Mouse (Mus musculus) neural tube, embryonic 15.5 days (tissue): ENCODE data around the gene Akap7. TPM values are rescaled to one million over a fixed set of nuclear protein-coding genes. Genes with fewer than 3 reads are reported as not detected.

Experiments used
- ATAC-seq: fragments of 200-750 bp; cut with Nextera tagmentation; 2 replicates; pipeline ENCODE4 v1.8.0; 2017; ENCODE audit warnings: mild to moderate bottlenecking, moderate TSS enrichment, moderate library complexity; ENCODE audit not compliant: low FRiP score
- H3K27ac ChIP-seq: fragments of 300-500 bp; sonication (generic); replicated peaks from 2 replicates; pipeline ENCODE4 v1.5.1; 2015; ENCODE audit warnings: mild to moderate bottlenecking, inconsistent platforms
- H3K27me3 ChIP-seq: fragments of 300-500 bp; sonication (generic); replicated peaks from 2 replicates; pipeline ENCODE4 v1.6.1; 2015; ENCODE audit warnings: inconsistent platforms
- H3K36me3 ChIP-seq: fragments of 300-500 bp; sonication (generic); 2 replicates; pipeline ENCODE4 v1.6.1; 2015; ENCODE audit warnings: inconsistent platforms
- H3K4me1 ChIP-seq: fragments of 300-500 bp; sonication (generic); 2 replicates; pipeline ENCODE4 v1.6.1; 2015; ENCODE audit warnings: inconsistent platforms
- H3K4me2 ChIP-seq: fragments of 300-500 bp; sonication (generic); 2 replicates; pipeline ENCODE4 v1.6.1; 2015; ENCODE audit warnings: inconsistent platforms, mild to moderate bottlenecking, moderate library complexity
- H3K4me3 ChIP-seq: fragments of 300-500 bp; sonication (generic); replicated peaks from 2 replicates; pipeline ENCODE4 v1.5.1; 2015; ENCODE audit warnings: mild to moderate bottlenecking, inconsistent platforms
- H3K9ac ChIP-seq: fragments of 300-500 bp; sonication (generic); replicated peaks from 2 replicates; pipeline ENCODE4 v1.6.1; 2015; ENCODE audit warnings: mild to moderate bottlenecking, inconsistent platforms
- H3K9me3 ChIP-seq: fragments of 300-500 bp; sonication (generic); replicated peaks from 2 replicates; pipeline ENCODE4 v1.6.1; 2016; ENCODE audit warnings: inconsistent platforms
- WGBS: fragments of 180-500 bp; shearing (Covaris S2); methylation state at CpG from one replicate; pipeline ENCODE4 v1.1.7; 2015; ENCODE audit warnings: mixed read lengths; 5-methylcytosine and 5-hydroxymethylcytosine counted together
- polyA plus RNA-seq: library from polyadenylated mRNA; unstranded; fragments of >200 nt; fragmentation: Nextera tagmentation; extraction: Ambion mirVana; gene quantifications from 2 replicates; pipeline ENCODE4 v1.2.1, GENCODE M21; 2015

Akap7 gene
- polyA plus RNA-seq, 1 experiment from 2014 or later: 53.0 TPM

- peak overlapping the region; percentile 73 for H3K4me2 ChIP-seq
- no peaks in the 10 kb centered on the region for H3K36me3 ChIP-seq
- peak overlapping the region; percentile 82 for H3K9ac ChIP-seq
- 0 out of 2 replicates have a peak, but pooled peaks cover 2% of the 10 kb centered on the region for H3K27me3 ChIP-seq
- H3K4me1 ChIP-seq: peaks cover 17% of the 10 kb centered on the region
- peak overlapping the region; percentile 89 for H3K27ac ChIP-seq
- H3K9me3 ChIP-seq: no peaks in the 10 kb centered on the region
- H3K4me3 ChIP-seq: peak overlapping the region; percentile 58
- WGBS: under 1% methylated on average over 74 of the region's 81 CpGs
- peak; percentile 94 for ATAC-seq
Measured at GRCm38 (mm10) chr10:25296657-25297369, 10.9 kb downstream of the Akap7 start.

GRCm38 (mm10) chr10:25296286-25296656 is 11.4 kb downstream of the Akap7 start:
- 43% methylated on average over 8 of the region's 8 CpGs for WGBS
- Histone ChIP-seq H3K4me2 (peak overlapping the region; percentile 73), H3K27ac (peak overlapping the region; percentile 89), H3K4me3 (peak overlapping the region; percentile 58), H3K4me1 (peaks cover 17% of the 10 kb centered on the region), H3K9ac (peak overlapping the region; percentile 82), H3K9me3 (no peaks in the 10 kb centered on the region), H3K36me3 (no peaks in the 10 kb centered on the region), H3K27me3 (0 out of 2 replicates have a peak, but pooled peaks cover 2% of the 10 kb centered on the region)
- ATAC-seq: peak; percentile 6; the same call in 1 of the 2 replicates

GRCm38 (mm10) chr10:25295836-25296235 is 11.8 kb downstream of the Akap7 start:
- WGBS: 81% methylated on average over 9 of the region's 9 CpGs
- H3K9ac ChIP-seq: no peak overlapping the region
- H3K4me3 ChIP-seq: no peak overlapping the region
- no peak overlapping the region for H3K4me2 ChIP-seq
- 0 out of 2 replicates have a peak, but pooled peaks cover 2% of the 10 kb centered on the region for H3K27me3 ChIP-seq
- no peaks in the 10 kb centered on the region for H3K36me3 ChIP-seq
- ATAC-seq: no peak
- no peak overlapping the region for H3K27ac ChIP-seq
- H3K4me1 ChIP-seq: peaks cover 17% of the 10 kb centered on the region
- no peaks in the 10 kb centered on the region for H3K9me3 ChIP-seq

GRCm38 (mm10) chr10:25294999-25295398 is 12.7 kb downstream of the Akap7 start:
- WGBS: 72% methylated on average over 7 of the region's 7 CpGs
- ATAC-seq: no peak
- Histone ChIP-seq H3K4me3 (no peak overlapping the region), H3K27me3 (0 out of 2 replicates have a peak, but pooled peaks cover 2% of the 10 kb centered on the region), H3K4me1 (peaks cover 17% of the 10 kb centered on the region), H3K4me2 (no peak overlapping the region), H3K27ac (no peak overlapping the region), H3K9ac (no peak overlapping the region), H3K9me3 (no peaks in the 10 kb centered on the region), H3K36me3 (no peaks in the 10 kb centered on the region)

GRCm38 (mm10) chr10:25293796-25294195 is 13.9 kb downstream of the Akap7 start:
- H3K9ac ChIP-seq: no peak overlapping the region
- H3K36me3 ChIP-seq: no peaks in the 10 kb centered on the region
- peaks cover 17% of the 10 kb centered on the region for H3K4me1 ChIP-seq
- H3K4me2 ChIP-seq: no peak overlapping the region
- no peak overlapping the region for H3K4me3 ChIP-seq
- no peak for ATAC-seq
- 0 out of 2 replicates have a peak, but pooled peaks cover 2% of the 10 kb centered on the region for H3K27me3 ChIP-seq
- WGBS: 96% methylated on average over 3 of the region's 3 CpGs
- no peak overlapping the region for H3K27ac ChIP-seq
- no peaks in the 10 kb centered on the region for H3K9me3 ChIP-seq

- Histone ChIP-seq H3K27ac (no peak overlapping the region), H3K9ac (no peak overlapping the region), H3K4me3 (no peak overlapping the region), H3K4me1 (no peaks in the 10 kb centered on the region), H3K27me3 (no peaks in the 10 kb centered on the region), H3K36me3 (no peaks in the 10 kb centered on the region), H3K9me3 (no peaks in the 10 kb centered on the region), H3K4me2 (no peak overlapping the region)
- ATAC-seq: no peak
- 86% methylated on average over 4 of the region's 4 CpGs for WGBS
Measured at GRCm38 (mm10) chr10:25291053-25291452, 16.6 kb downstream of the Akap7 start.

GRCm38 (mm10) chr10:25285100-25285811 is 22.4 kb downstream of the Akap7 start:
- Histone ChIP-seq H3K9me3 (no peaks in the 10 kb centered on the region), H3K27me3 (no peaks in the 10 kb centered on the region), H3K36me3 (no peaks in the 10 kb centered on the region), H3K9ac (no peak overlapping the region), H3K4me2 (no peak overlapping the region), H3K4me1 (no peaks in the 10 kb centered on the region), H3K4me3 (no peak overlapping the region), H3K27ac (no peak overlapping the region)
- no peak for ATAC-seq
- 67% methylated on average over 11 of the region's 11 CpGs for WGBS

GRCm38 (mm10) chr10:25284427-25285099 is 23.1 kb downstream of the Akap7 start:
- Histone ChIP-seq H3K27ac (no peak overlapping the region), H3K4me2 (no peak overlapping the region), H3K4me3 (no peak overlapping the region), H3K27me3 (no peaks in the 10 kb centered on the region), H3K9ac (no peak overlapping the region), H3K9me3 (no peaks in the 10 kb centered on the region), H3K36me3 (no peaks in the 10 kb centered on the region), H3K4me1 (no peaks in the 10 kb centered on the region)
- WGBS: 90% methylated on average over 8 of the region's 8 CpGs
- no peak for ATAC-seq

GRCm38 (mm10) chr10:25283397-25283796 is 24.3 kb downstream of the Akap7 start:
- no peak overlapping the region for H3K27ac ChIP-seq
- H3K36me3 ChIP-seq: no peaks in the 10 kb centered on the region
- H3K9me3 ChIP-seq: no peaks in the 10 kb centered on the region
- 79% methylated on average over 7 of the region's 7 CpGs for WGBS
- H3K4me2 ChIP-seq: no peak overlapping the region
- no peak for ATAC-seq
- H3K4me1 ChIP-seq: no peaks in the 10 kb centered on the region
- no peaks in the 10 kb centered on the region for H3K27me3 ChIP-seq
- no peak overlapping the region for H3K4me3 ChIP-seq
- no peak overlapping the region for H3K9ac ChIP-seq

- H3K36me3 ChIP-seq: no peaks in the 10 kb centered on the region
- no peaks in the 10 kb centered on the region for H3K27me3 ChIP-seq
- H3K9me3 ChIP-seq: no peaks in the 10 kb centered on the region
- no peak overlapping the region for H3K4me3 ChIP-seq
- H3K9ac ChIP-seq: no peak overlapping the region
- H3K4me2 ChIP-seq: no peak overlapping the region
- 67% methylated on average over 5 of the region's 5 CpGs for WGBS
- ATAC-seq: no peak
- H3K27ac ChIP-seq: peak overlapping the region; percentile 64
- H3K4me1 ChIP-seq: no peaks in the 10 kb centered on the region
Measured at GRCm38 (mm10) chr10:25280141-25280540, 27.5 kb downstream of the Akap7 start.

- H3K4me2 ChIP-seq: no peak overlapping the region
- no peaks in the 10 kb centered on the region for H3K36me3 ChIP-seq
- no peak for ATAC-seq
- no peak overlapping the region for H3K4me3 ChIP-seq
- no peaks in the 10 kb centered on the region for H3K4me1 ChIP-seq
- WGBS: 46% methylated on average over 3 of the region's 3 CpGs
- H3K27me3 ChIP-seq: no peaks in the 10 kb centered on the region
- H3K27ac ChIP-seq: no peak overlapping the region
- no peaks in the 10 kb centered on the region for H3K9me3 ChIP-seq
- H3K9ac ChIP-seq: no peak overlapping the region
Measured at GRCm38 (mm10) chr10:25279406-25279805, 28.3 kb downstream of the Akap7 start.
